Mouse (Mus musculus): ENCODE measurements around the gene Srsf6.
A peak's percentile ranks its signal among the peaks of the same experiment; 100 is the strongest.

Gene Srsf6

DNA sequence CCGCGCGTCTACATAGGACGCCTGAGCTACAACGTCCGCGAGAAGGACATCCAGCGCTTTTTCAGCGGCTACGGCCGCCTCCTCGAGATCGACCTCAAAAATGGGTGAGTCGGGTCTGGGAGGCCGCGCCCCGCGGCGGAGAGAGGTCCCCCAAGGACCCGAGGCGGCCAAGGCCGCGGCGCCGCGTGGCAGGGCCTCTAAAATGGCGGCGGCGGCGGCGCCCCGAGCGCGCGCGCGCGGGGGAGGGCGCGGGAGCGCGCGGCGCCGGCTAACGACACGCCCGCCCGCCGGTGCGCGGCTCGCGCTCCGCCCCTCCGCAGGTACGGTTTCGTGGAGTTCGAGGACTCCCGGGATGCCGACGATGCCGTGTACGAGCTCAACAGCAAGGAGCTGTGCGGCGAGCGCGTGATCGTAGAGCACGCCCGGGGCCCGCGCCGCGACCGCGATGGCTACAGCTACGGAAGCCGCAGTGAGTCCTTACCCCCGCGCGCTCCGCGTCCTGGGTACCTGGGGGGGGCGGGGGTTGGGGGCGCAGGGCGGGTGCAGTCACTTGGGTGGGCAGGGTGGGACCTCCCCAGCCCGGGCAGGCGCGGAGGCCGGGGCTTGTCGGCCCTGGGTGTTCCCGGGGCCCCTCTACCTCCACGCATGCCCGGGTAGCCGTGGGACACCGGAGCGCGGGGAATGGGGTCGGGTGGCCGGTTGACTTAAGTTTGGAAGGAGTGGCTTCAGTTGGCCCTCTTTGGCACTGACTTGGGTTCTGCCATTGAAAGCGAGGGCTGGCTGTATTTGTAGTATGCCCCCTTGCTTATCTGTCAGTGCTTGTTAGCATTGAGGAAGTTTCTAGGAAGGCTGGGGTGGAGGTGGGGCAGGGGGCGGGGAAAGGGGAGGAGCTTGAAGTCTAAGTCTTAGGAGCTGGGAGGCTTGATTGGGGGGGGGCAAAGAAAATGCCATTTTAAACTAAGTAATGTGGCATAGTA, 634 bp downstream of the Srsf6 start:
- DNase-seq (ENCODE audit: low spot score in 2 of 2) = peak in 1 of 2 experiments; percentile 65

DNA sequence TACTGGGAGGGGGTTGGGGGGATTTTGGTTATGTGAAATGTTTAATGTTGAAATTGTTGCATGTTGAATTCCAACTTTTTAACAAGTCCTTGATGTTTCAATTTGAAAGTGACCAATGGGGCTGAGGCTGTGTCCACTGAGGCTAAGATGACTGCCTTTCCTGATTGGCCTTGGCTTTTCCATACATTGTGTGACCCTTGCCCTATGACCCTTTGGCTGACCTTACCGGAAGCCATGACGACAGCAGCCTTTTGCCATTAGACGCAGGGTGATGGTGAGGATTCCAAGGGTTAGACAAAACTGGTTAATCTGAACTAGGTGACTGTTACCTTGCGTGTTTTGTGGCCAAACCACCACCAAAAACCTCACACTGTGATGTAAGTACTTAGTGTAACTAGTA, 1.4 kb downstream of the Srsf6 start:
- DNase-seq (ENCODE audit: low spot score in 2 of 2) = no peak

DNA sequence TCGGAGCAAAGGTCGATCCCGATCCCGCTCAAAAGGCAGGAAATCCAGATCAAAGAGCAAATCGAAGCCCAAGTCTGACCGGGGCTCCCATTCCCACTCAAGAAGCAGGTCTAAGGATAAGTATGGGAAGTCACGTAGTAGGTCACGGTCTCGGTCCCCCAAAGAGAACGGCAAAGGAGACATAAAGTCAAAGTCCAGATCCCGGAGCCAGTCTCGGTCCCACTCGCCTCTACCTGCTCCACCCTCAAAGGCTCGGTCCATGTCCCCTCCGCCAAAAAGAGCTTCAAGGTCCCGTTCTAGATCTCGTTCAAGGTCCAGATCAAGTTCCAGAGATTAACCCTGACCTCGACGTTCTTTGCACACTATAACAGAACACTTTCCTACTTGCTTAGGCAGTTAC, 3.1 kb downstream of the Srsf6 start:
- DNase-seq (ENCODE audit: low spot score in 2 of 2) = no peak

DNA sequence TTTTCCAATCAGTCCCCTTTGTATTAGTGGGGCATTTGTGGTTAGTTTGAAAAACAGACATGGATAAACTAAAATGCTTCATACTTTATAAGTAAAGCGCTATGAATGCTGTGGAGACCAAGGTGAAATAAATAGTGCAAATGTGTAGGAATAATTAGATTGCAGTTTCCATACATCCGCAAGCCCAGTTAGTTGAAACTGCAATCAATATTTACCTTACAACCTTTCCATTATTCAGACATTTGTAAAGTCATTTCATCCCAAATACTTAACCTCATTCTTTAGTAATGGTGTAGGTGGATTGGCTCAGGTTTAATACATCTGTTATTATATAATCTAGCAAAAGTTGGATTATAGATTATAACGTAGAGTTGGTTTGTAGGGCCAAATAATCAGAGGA, 4.4 kb downstream of the Srsf6 start:
- DNase-seq (ENCODE audit: low spot score in 2 of 2) = no peak

DNA sequence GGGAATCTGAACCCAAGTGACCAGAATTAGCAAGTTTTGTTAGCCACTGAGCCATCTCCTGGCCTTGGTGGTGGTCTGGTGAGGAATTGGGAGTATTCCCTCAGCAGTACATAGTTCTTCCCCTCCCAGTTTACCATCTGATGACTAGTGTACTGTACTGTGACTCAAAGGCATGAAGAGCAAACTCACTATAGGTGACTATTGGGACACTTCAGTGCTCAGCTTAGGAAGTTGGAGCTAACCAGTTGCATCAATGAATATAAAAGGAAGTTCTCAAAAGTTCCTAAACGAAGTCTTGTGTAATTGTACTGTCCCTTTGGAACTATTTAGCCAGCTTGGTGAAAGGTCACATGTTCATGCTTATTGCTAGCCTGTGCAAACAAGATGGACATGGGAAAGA, 8.2 kb downstream of the Srsf6 start:
- DNase-seq (ENCODE audit: low spot score in 2 of 2) = no peak

DNA sequence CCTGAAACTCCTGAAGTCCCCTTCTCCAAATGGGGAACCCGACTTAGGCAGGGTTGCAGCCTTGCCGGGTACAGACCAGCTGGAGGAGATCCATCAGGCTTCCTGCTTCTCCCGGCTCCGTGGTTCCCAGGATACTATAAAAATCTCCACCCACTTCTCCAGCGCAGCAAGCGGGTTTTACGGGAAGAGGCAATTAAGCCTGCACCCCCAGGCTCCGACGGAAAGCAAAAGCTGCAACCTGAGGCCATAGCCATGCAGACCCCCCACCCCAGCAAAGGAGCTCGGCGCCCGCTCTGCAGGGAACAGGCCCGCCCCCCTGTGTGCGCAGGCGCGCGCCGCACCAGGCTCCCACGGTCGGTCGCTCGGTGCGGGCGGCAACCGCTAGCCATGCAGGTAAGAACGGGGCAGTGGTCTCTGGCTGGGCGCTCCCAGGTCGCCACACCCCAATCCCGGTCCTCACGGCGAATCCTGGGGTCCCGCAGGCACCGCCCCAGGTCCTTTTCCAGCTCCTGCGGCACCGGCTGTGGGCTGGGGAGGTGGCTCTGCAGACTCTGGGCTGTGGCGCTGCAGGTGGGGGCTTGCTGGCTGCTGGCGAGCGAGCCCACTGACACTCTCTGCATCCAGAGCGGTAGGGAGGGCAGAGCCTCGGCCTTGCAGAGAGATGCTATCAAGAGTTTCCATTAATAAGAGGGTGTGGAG, 12.0 kb downstream of the Srsf6 start, which contains the start of gene L3mbtl1:
Gene L3mbtl1, plus strand, starts transcription at position 325 of the 699 bp plus-strand sequence.
- peak in 1 of 2 experiments; percentile 50 for DNase-seq (ENCODE audit: low spot score in 2 of 2)

DNA sequence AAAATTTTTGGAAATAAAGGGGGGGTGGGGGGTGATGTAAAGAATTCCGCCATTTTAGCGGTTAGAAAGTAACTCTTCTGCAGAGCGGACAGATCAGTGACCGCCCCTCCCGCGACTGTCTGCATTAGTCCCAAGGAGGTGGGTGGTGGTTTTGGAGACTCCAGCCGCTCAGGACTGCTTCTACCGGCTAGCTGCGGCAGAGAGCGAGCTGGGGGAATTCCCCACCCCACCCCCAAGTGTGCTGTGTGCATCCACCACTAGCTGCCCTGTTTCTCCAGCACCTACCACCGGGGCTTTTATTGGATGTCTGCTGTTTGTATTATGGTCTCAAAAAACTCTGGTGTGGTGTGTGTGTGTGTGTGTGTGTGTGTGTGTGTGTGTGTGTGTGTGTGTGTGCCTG, 12.6 kb downstream of the Srsf6 start:
- DNase-seq (ENCODE audit: low spot score in 2 of 2) = no peak

DNA sequence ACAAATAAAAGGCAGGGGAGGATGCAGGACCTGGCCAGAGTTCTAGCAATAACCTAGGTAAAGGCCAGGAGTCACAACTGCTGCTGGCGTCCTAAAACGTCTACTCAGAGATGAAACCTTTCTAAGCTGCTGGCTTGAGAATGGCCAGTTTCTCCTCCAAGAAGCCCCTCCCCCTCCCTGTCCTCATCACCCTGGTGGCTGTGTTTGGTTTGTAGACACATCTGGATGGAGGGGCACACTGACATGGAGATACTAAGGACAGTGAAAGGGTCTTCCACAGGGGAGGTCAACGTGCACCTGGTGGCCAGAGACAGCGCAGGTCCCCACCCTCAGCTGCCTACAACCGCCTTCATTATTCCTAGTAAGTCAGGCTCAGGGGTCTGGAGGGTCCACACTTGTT, 15.6 kb downstream of the Srsf6 start:
- DNase-seq (ENCODE audit: low spot score in 2 of 2) = no peak

DNA sequence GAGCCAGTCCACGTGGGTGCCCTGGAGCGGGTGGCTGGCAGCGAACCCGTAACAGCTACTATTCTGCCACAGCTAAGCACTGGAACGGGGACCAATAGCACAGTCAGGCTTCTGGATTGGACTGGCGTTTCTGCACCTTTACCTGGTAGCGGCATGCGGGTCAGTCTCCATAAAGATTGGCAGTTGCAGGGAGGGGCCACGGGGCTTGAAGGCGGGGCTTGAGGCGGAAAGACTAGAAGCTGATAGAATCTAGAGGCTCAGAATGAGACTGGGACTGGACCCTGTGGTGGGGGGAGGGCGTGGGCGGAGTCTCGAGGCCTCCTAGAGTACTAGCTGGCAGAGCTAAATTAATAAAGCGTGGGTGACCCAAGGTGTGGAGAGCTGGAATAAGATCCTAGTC, 16.4 kb downstream of the Srsf6 start:
- DNase-seq (ENCODE audit: low spot score in 2 of 2) = peak in 1 of 2 experiments; percentile 38

DNA sequence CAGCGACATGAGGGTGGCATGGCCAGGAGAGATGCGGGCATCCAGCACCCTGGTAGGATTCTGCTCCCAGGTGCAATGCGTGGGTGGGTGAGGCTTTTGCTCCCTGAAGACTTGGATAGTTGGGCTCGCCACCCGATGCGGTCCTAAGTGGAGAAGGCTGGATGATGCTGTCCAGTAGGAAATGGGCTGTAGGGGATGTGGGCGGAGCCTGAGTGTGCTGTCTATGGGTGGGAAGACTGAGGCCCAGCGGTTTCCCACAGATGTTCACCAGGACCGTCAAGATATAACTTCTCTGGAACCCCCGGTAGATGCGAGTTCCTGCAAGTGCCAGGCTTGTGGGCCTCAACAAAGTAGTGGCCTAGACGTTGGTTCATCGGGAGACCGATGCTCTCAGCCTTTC, 16.9 kb downstream of the Srsf6 start:
- DNase-seq (ENCODE audit: low spot score in 2 of 2) = no peak

DNA sequence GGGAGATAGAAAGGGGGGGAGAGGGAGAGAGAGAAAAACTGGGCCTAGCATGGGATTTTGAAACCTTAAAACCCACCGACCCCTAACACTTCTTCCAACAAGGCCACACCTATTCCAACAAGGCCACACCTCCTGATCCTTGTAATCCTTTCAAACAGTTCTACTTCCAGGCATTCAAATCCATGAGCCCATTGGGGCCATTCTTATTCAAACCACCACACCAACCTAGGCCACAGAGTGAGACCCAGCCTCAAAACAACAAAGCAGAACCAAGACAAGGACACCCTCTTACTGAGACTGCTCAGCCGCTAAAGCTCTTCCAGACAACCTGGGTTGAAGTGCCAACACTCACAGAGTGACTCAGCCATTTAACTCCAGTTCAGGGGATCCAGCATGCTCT, 19.4 kb downstream of the Srsf6 start:
- no peak for DNase-seq (ENCODE audit: low spot score in 2 of 2)

DNA sequence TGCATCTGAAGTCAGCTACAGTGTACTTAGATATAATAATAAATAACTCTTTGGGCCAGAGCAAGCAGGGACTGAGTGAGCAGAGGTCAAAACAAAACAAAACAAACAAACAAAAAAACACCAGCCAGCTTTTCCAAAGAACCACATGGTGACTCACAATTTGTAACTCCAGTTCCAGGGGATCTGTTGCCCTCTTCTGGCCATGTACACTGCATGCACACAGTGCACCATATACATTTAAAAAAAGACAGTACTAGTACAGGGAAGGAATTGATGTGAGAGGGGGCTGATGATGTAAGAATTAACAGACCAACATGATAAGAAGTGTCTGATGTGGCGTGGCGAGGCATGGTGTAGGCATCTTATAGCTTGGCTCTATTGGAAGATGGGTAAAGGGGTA, 25.5 kb downstream of the Srsf6 start:
- DNase-seq (ENCODE audit: low spot score in 2 of 2) = no peak

DNA sequence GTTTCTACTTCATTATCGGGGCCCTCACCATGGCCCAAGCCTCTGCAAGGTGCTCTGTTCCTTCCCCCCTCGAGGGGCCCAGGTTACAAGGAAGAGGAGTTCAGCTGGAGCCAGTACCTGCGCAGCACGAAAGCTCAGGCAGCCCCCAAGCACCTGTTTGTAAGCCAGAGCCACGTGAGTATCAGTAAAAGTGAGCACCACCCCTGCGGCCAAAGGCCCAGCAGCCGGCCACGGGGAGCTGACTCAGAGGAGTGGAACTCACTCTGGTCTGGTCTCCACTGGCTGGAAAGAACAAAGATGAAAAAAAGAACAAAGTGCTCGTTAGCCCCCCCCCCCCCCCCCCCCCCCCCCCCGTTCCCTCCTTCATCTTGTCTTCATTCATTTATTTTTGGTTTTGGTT, 30.0 kb downstream of the Srsf6 start:
- DNase-seq (ENCODE audit: low spot score in 2 of 2) = no peak

DNA sequence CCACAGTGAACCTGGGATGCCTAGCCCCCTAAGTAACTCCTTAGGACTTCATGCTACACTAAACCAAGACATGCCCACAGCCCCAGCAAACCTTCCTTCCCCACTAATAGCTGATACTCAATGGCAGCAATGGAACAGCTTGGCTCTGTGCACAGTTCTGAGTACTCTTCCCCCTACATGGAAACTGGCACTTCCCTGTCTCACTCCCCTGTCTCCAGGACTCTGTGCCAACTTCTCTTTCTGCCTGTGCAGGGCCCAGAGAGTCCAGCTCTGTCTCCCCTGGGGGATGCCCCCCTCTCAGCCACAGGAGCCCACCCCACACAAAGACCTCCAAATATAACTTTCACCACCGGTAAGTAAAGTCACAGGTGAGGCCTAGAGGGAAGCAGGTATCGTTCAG, 35.4 kb downstream of the Srsf6 start:
- no peak for DNase-seq (ENCODE audit: low spot score in 2 of 2)

DNA sequence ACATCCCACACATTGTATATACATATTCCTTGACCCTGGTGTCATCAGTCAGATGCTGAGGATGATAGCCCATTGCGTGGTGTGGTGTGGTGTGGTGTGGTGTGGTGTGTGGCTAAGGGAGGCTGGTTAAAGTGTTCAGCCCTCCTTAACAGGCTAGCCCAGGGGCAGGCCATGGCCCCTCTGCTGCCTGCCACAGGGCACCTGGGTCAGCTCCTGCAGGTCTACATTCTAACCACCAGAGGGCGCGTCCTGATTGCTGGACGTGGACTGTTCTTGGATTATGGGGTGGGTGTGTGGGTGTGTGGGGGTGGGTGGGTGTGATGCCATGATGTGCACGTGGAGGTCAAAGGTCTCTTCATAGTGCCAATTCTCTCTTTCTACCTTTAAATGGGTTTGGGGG, 37.0 kb downstream of the Srsf6 start:
- peak in 1 of 2 experiments; percentile 31 for DNase-seq (ENCODE audit: low spot score in 2 of 2)

DNA sequence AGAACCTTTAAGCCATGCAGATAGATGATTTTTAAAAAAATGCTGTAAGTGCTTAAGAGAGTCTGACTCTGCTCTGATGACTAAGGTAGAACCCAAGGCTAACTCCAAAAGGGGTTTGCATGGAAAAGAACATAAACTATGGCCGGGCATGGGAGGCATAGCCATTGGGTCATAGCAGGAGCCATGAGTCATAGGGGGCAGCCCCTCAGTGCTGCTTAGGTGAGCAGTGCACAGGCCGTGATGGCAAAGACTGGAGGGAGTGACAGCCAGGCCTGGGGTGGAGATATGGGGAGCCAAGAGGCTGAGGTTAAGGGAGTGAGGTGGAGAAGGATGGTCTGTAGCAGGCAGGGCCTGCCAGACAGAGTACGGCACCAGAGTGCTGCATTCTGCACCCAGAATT, 37.8 kb downstream of the Srsf6 start:
- DNase-seq (ENCODE audit: low spot score in 2 of 2) = no peak

DNA sequence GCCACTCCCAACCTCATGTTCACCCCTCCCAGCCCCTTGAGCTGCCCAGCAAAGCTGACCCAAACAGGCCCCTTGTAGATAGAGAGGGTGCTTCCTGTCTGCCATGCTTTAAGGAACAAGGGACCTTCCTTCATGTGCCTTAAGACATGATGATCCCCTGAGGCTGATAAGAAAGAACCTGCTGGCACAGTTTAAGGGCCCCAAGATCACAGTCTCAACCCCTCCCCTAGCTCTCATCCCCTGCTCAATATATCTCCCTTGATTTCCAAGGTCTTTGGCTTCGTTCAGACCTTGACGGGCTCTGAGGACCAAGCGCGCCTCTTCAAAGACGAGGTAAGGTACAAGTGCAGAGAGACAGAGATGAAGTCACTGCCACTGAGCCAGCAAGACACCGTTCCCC, 39.6 kb downstream of the Srsf6 start:
- DNase-seq (ENCODE audit: low spot score in 2 of 2) = no peak

DNA sequence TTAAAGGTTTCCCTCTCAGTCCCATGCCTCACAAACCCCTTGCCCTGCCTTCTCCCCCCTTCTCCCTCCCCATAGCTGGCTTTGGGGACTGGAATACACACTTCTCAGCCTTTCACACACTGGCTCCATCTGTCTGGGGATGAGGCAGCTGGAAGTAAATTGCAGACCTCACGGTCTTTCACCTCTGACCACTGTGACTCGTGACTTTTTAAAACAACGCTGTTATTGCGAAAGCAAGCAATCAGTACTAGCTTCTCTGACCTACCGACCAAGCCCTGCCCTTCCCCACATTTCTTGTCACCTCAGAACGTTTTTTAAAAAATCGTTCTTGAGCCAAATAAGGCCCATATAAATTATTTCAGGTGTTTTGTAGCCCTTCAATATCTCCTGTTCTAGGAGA, 41.4 kb downstream of the Srsf6 start:
- DNase-seq (ENCODE audit: low spot score in 2 of 2) = no peak

DNA sequence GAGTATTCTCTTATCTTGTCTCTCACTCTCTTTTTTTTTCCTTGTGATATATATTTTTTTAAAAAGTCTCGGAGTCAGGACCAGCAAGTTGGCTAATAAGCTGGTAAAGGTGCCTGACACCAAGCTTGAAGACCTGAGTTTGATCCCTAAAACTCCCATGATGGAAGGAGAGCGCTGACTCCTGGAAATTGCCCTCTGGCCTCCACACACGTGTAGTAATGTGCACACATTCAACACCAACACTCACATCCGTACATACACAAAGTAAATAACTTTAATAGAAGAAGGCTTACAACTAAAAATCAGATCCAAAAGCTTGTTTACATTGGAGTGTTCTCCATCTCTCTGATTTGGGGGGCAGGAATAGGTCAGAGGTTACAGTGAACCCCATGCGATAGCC, 41.9 kb downstream of the Srsf6 start:
- DNase-seq (ENCODE audit: low spot score in 2 of 2) = no peak

DNA sequence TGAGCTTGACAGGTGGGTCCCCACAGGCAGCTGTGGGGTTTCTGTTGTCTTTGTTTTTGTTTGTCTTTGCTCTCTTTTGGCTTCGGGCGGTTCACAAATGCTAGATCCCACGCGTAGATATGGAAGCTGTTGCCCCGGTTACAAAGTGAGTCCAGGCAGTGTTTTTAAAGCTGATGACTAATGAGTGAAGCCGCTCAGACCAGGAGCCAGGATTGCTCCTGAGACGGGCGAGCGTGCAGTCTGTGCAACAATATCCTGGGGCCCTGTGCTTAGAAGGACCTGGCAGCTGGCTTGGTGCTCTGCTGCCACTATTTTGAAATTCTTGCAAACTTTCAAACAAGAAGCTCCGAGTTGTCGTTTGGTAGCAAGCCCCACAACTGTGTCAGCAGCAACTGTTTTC, 42.3 kb downstream of the Srsf6 start:
- DNase-seq (ENCODE audit: low spot score in 2 of 2) = no peak

DNA sequence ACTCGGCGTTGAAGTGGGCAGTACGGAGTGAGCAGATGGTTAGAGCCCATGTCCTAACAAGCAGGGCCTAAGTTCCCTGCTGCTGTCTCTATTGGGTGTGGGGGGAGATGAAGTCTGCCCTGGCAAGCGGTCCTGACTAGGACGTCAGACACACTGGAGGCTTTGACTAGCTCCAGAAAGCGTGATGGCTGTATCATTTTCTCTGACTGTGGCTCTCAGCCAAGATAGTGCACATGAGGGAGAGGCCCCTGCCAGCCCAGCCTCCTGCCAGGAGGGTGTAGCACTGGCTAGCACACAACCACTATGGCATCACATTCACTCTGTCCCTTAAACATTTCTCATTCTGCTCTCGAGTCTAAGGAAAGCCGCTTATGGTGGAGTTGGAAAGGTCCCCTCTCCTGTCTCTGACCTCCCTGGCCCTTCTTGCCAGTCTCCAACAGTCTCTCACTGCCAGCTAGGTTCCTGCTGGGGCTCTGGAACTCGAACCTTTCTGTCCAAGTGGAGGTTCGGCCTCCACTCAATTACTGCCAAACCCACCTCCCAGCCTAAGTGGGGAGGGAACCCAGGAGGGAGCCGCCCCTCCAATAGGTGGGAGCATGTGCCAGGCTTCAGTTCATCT, 43.9 kb downstream of the Srsf6 start:
- DNase-seq (ENCODE audit: low spot score in 2 of 2) = peak in 1 of 2 experiments; percentile 28

DNA sequence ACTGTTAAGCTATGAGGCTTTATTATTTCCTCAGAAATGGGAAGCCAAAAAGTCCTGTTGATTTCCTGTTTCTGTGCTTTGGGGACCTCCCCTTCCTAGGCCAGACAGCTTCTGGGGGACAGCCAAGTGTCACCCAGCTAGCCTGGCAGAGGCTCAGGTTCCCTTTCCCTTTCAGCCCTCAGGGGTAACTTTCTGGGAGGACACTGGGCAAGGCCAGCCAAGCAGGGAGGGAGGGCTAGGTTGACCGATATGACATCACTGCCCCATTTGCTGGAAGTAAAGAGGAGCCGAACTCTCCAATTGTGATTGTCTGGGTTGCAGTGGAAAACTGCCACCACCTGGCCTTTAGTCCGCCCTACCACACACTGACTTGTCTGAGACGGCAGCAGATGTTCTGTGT, 44.7 kb downstream of the Srsf6 start:
- DNase-seq (ENCODE audit: low spot score in 2 of 2) = no peak

DNA sequence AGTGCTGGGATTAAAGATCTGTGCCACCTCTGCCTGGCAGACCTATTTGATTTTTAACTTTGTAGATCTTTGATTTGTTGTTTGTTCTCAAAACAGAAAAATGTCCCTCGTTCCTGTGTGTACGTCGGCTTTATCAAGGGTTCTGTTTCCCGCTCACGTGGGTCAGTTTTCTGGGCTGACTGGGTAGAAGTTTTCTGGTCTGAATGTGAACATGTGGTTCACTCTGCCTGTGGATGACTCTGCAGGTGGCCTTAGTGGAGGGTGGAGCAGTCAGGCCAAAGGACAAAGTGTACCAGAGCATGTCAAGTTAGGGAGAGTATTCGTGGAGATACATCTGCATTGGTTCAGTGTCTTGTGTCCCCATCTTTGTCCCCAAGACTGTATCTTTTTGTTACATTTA, 53.1 kb downstream of the Srsf6 start:
- no peak for DNase-seq (ENCODE audit: low spot score in 2 of 2)

Data from left cerebral cortex, adult 9 months (tissue).